Mouse (Mus musculus) lung, postnatal 0 days (tissue): ENCODE results near the gene Itpka. TPM values are rescaled to one million over a fixed set of nuclear protein-coding genes. Genes with fewer than 3 reads are reported as not detected.
A peak's percentile ranks its signal among the peaks of the same experiment; 100 is the strongest.

Experiments used
- ATAC-seq: fragments of 200-750 bp; cut with Nextera tagmentation; 2 replicates; pipeline ENCODE4 v1.8.0; 2017; ENCODE audit warnings: moderate library complexity
- DNase-seq: peaks from one replicate; pipeline ENCODE4 v3.0.0-alpha.2; 2016; ENCODE audit warnings: low spot score
- H3K27ac ChIP-seq: fragments of 300-500 bp; sonication (generic); 2 replicates; pipeline ENCODE4 v1.5.1; 2014; ENCODE audit warnings: antibody characterized with exemption, mild to moderate bottlenecking, low read length, mixed read lengths
- H3K27me3 ChIP-seq: fragments of 300-500 bp; sonication (generic); replicated peaks from 2 replicates; pipeline ENCODE4 v1.6.1; 2014; ENCODE audit warnings: low read length, mixed read lengths; ENCODE audit not compliant: insufficient read depth
- H3K36me3 ChIP-seq: fragments of 300-500 bp; sonication (generic); 2 replicates; pipeline ENCODE4 v1.6.1; 2014; ENCODE audit warnings: low read length, mixed read lengths; ENCODE audit not compliant: insufficient read depth
- H3K4me1 ChIP-seq: fragments of 300-500 bp; sonication (generic); 2 replicates; pipeline ENCODE4 v1.6.1; 2014; ENCODE audit warnings: antibody characterized with exemption, low read depth, low read length, mixed read lengths; ENCODE audit not compliant: insufficient read depth
- H3K4me2 ChIP-seq: fragments of 300-500 bp; sonication (generic); replicated peaks from 2 replicates; pipeline ENCODE4 v1.6.1; 2014; ENCODE audit warnings: low read depth, mild to moderate bottlenecking, low read length, moderate library complexity, mixed read lengths
- H3K4me3 ChIP-seq: fragments of 300-500 bp; sonication (generic); 2 replicates; pipeline ENCODE4 v1.5.1; 2014; ENCODE audit warnings: low read depth, low read length
- H3K9ac ChIP-seq: fragments of 300-500 bp; sonication (generic); replicated peaks from 2 replicates; pipeline ENCODE4 v1.6.1; 2014; ENCODE audit warnings: low read depth, mild to moderate bottlenecking
- H3K9me3 ChIP-seq: fragments of 300-500 bp; sonication (generic); 2 replicates; pipeline ENCODE4 v1.6.1; 2016; ENCODE audit warnings: low read length, mixed read lengths
- CTCF ChIP-seq: IDR thresholded peaks from 2 replicates; pipeline ENCODE4 v1.5.1; 2016; ENCODE audit warnings: antibody characterized with exemption, mild to moderate bottlenecking
- EP300 ChIP-seq: IDR thresholded peaks from 2 replicates; pipeline ENCODE4 v1.6.1; 2016; ENCODE audit warnings: antibody characterized with exemption, mild to moderate bottlenecking, control low read depth
- WGBS: fragments of 180-500 bp; shearing (Covaris S2); extraction: QIAGEN DNeasy Blood & Tissue Kit; methylation state at CpG from one replicate; pipeline ENCODE4 v1.1.7; 2014; 5-methylcytosine and 5-hydroxymethylcytosine counted together
- polyA plus RNA-seq: library from polyadenylated mRNA; unstranded; fragments of >200 nt; fragmentation: Nextera tagmentation; extraction: Ambion mirVana; gene quantifications from 2 replicates; pipeline ENCODE4 v1.2.1, GENCODE M21; 2015

Gene Itpka
- 6.5 and 6.6 TPM in 2 replicates for polyA plus RNA-seq

DNA sequence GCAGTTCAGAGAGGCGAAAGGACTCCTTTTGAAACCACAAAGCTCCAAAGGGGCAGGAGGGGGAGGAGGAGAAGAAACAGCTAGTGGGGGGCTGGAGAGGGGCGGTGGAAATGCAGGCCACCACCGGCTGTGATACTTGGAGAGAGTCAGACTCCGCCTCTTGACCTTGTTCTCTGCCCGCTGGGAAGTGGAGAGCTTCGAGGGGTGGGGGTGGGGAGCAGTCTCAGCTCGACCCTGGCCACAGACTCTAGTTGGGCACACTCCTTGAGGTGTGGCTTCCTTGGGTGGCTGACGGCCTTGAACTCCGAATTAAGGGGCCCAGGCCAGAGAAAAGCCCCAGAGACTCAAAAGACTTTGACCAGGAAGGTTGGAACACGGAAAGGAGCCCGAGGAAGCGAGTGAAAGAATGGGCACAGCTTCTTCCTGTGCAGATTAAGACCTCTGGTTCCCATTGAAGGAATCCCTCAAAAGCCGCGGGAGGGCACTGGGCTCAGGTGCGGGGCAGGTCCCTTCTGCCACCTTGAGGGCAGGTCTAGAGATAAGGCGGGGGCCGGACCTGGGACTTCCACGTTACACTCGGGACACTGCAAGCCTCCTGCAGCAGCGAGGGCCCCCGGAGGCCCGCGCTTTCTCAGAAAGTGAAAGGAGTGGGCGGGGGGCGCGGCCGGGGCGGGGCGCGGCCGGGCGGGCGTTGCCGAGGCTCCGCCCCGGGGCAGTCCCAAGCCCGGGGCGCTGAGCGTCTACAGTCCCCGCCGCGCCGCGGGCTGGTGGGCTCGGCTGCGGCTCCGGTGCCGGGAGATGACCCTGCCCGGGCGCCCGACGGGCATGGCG is at the start of gene Itpka:
Gene Itpka, plus strand, starts transcription at position 757 of the 831 bp plus-strand sequence.
- H3K9me3 ChIP-seq, result no peaks in the 10 kb centered on the region
- H3K27ac ChIP-seq, result peak within 1 kb of the TSS; percentile 76
- H3K4me2 ChIP-seq, result peak within 1 kb of the TSS; percentile 100
- H3K4me3 ChIP-seq, result peak within 1 kb of the TSS; percentile 67
- H3K36me3 ChIP-seq, result no peaks in the 10 kb centered on the region
- 2% methylated on average over 20 of the region's 53 CpGs for WGBS
- DNase-seq (peak; percentile 72), ATAC-seq (peak; percentile 78)
- TF ChIP-seq CTCF, result no peak
- TF ChIP-seq EP300, result no peak
- H3K27me3 ChIP-seq, result peaks cover 17% of the 10 kb centered on the region; the same call in 1 of the 2 replicates
- H3K9ac ChIP-seq, result peak within 1 kb of the TSS; percentile 46
- peaks cover 25% of the 10 kb centered on the region for H3K4me1 ChIP-seq

DNA sequence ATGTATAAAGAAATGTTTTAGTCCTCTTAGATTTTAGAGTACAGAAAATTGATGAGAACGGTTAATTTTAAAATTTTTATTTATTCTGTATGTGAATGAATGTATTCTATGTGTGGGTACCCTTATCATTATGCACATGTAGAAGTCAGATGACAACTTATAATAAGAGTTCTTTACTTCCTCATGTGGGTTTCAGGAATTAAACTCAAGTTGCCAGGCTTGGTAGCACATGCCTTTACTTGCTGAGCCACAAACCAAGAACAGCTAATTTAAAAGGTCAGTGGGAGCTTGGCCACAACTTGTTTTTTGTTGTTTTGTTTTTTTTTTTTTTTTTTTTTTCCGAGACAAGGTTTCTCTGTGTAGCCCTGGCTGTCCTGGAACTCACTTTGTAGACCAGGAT is 47.3 kb upstream of the Itpka start:
- Histone ChIP-seq H3K9me3 (no peaks in the 10 kb centered on the region), H3K27ac (no peak overlapping the region), H3K4me2 (no peak overlapping the region), H3K4me1 (no peaks in the 10 kb centered on the region), H3K27me3 (no peaks in the 10 kb centered on the region), H3K36me3 (no peaks in the 10 kb centered on the region), H3K4me3 (no peak overlapping the region), H3K9ac (no peak overlapping the region)
- WGBS, result 86% methylated on average over 2 of the region's 2 CpGs
- DNase-seq (no peak), ATAC-seq (no peak)
- no peak for TF ChIP-seq EP300
- TF ChIP-seq CTCF, result no peak

DNA sequence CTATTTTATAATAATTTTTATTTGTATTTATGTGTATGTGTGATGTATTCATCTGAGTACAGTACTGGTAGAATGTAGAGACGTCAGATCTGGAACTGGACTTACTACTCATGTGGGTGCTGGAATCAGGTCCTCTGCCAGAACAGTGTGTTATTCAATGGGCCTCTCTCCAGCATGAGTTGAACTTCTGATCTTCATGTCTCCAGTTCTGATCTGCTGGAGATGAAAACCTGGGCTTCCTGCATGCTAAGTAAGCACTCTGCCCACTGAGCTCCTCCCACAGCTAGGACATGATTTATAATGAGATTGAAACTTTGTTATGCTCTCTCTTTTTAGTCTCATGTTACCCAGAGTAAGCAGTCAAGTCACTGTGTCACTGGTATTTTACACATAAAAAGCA is 46.0 kb upstream of the Itpka start:
- Histone ChIP-seq H3K36me3 (no peaks in the 10 kb centered on the region), H3K27me3 (no peaks in the 10 kb centered on the region), H3K4me2 (no peak overlapping the region), H3K4me3 (no peak overlapping the region), H3K4me1 (no peaks in the 10 kb centered on the region), H3K27ac (no peak overlapping the region), H3K9me3 (no peaks in the 10 kb centered on the region), H3K9ac (no peak overlapping the region)
- TF ChIP-seq CTCF (no peak), EP300 (no peak)
- DNase-seq (no peak), ATAC-seq (no peak)
- WGBS, result 41% methylated on average over 1 of the region's 1 CpGs

DNA sequence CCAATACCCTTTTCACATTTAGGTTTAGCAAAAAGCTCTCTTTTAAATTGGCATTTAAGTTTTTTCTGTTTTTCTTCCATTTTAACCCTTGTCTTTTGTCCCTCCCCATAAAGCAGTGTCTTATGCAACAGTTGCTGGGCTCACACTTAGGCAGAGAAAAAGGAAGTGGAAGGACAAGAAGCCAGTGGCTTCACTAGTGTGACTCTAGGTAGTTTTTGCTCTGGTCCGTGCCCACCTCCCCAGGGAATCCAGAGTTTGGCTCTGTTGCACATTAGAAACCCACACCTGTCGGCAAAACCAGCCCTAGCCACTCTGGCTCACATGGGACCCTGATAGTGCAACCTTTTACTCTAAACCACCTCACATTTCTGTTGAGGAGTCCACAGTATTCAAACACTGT is 43.7 kb upstream of the Itpka start:
- H3K9me3 ChIP-seq, result no peaks in the 10 kb centered on the region
- H3K4me3 ChIP-seq, result no peak overlapping the region
- no peak overlapping the region for H3K27ac ChIP-seq
- no peak overlapping the region for H3K9ac ChIP-seq
- peak; percentile 10 for DNase-seq
- no peaks in the 10 kb centered on the region for H3K27me3 ChIP-seq
- ATAC-seq, result no peak
- no peak for TF ChIP-seq EP300
- TF ChIP-seq CTCF, result no peak
- no peaks in the 10 kb centered on the region for H3K4me1 ChIP-seq
- 91% methylated on average over 2 of the region's 2 CpGs for WGBS
- no peaks in the 10 kb centered on the region; the same call in 1 of the 2 replicates for H3K36me3 ChIP-seq
- no peak overlapping the region for H3K4me2 ChIP-seq

DNA sequence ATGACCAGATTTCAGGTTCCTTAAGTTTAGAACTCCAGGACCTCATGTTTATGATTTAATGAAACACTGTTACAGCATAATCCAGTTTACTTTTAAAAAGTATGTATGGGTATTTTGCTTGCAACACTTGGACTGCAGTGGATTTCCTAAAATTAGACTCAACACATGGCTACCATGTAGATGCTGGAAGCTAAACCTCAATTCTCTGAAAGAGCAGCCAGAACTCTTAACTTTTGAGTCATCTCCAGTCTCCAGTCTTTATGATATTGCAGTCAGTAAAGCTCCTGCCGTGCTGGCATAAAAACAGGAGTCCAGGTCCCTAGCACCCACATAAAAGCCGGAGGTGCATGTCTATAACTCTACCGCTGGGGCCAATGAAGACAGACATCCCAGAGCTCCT is 42.2 kb upstream of the Itpka start:
- H3K4me3 ChIP-seq, result no peak overlapping the region
- no peak overlapping the region for H3K4me2 ChIP-seq
- ATAC-seq (no peak), DNase-seq (no peak)
- 92% methylated on average over 3 of the region's 3 CpGs for WGBS
- no peaks in the 10 kb centered on the region for H3K27me3 ChIP-seq
- no peak overlapping the region for H3K9ac ChIP-seq
- H3K36me3 ChIP-seq, result no peaks in the 10 kb centered on the region; the same call in 1 of the 2 replicates
- TF ChIP-seq EP300, result no peak
- no peak for TF ChIP-seq CTCF
- H3K27ac ChIP-seq, result no peak overlapping the region
- H3K9me3 ChIP-seq, result no peaks in the 10 kb centered on the region
- H3K4me1 ChIP-seq, result no peaks in the 10 kb centered on the region

DNA sequence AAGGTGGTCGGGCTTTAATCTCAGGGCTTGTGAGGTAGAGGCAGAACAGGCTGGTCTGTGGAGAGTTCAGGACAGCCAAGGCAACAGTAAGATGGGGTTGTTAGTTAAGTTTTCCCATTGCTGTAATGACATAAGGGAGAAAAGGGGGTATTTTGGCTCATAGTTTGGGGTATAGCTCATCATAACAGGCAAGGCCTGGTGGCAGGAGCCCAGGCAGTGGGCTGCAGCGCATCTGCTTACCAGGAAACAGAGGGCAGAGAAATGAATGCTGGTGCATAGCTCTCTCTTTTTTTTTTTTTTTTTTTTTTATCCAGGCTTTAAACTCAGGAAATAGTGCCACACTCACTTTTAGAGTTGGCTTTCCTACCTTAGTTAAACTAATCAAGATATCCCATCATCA is 39.0 kb upstream of the Itpka start:
- Histone ChIP-seq H3K4me1 (no peaks in the 10 kb centered on the region), H3K27ac (no peak overlapping the region), H3K9ac (no peak overlapping the region), H3K4me3 (no peak overlapping the region), H3K36me3 (peaks cover 3% of the 10 kb centered on the region), H3K4me2 (no peak overlapping the region), H3K27me3 (no peaks in the 10 kb centered on the region), H3K9me3 (no peaks in the 10 kb centered on the region)
- no peak for DNase-seq
- no peak for ATAC-seq
- WGBS, result 94% methylated on average over 2 of the region's 2 CpGs
- no peak for TF ChIP-seq EP300
- TF ChIP-seq CTCF, result no peak
